Mouse (Mus musculus) lung, postnatal 0 days (tissue): ENCODE data around the gene Mymk.

Source experiments
- CTCF ChIP-seq: IDR thresholded peaks from 2 replicates; pipeline ENCODE4 v1.5.1; 2016; ENCODE audit warnings: antibody characterized with exemption, mild to moderate bottlenecking
- EP300 ChIP-seq: IDR thresholded peaks from 2 replicates; pipeline ENCODE4 v1.6.1; 2016; ENCODE audit warnings: antibody characterized with exemption, mild to moderate bottlenecking, control low read depth

- TF ChIP-seq CTCF, result no peak
- TF ChIP-seq EP300, result no peak
These were observed 34.8 kb upstream of the Mymk start for GRCm38 (mm10) chr2:27106816-27107215.
